Mouse (Mus musculus) MEL (cell line): ENCODE results near the gene Ncor1. TPM values are rescaled to one million over a fixed set of nuclear protein-coding genes. Genes with fewer than 3 reads are reported as not detected.

Experiments
- DNase-seq: peaks from one replicate; pipeline ENCODE4 v3.0.0; 2011; ENCODE audit warnings: low read depth, low spot score
- H3K27ac ChIP-seq: 2 replicates; pipeline ENCODE4 v1.5.1; 2012; ENCODE audit warnings: low read depth, mild to moderate bottlenecking, control low read depth, low read length, moderate library complexity; ENCODE audit not compliant: control insufficient read depth
- H3K27me3 ChIP-seq, 2 experiments: fragments of 150-350 bp in 1 of 2; sonication (generic) in 1 of 2; 2 replicates each; pipeline ENCODE4 v1.6.1; 2012; ENCODE audit warnings: low read length in 2 of 2, mild to moderate bottlenecking in 2 of 2, improper control_type of control experiment in 1 of 2, moderate library complexity in 1 of 2; ENCODE audit not compliant: insufficient read depth in 2 of 2, control insufficient read depth in 1 of 2
- H3K36me3 ChIP-seq, 2 experiments: 2 replicates each; pipeline ENCODE4 v1.6.1; 2012 to 2014; ENCODE audit warnings: low read length in 2 of 2, improper control_type of control experiment in 1 of 2, inconsistent platforms in 1 of 2, mild to moderate bottlenecking in 1 of 2; ENCODE audit not compliant: insufficient read depth in 2 of 2, control insufficient read depth in 1 of 2
- H3K4me1 ChIP-seq, 2 experiments: fragments of 150-350 bp in 1 of 2; sonication (generic) in 1 of 2; 2 replicates each; pipeline ENCODE4 v1.6.1; 2012; ENCODE audit warnings: low read length in 2 of 2, improper control_type of control experiment in 1 of 2, mild to moderate bottlenecking in 1 of 2; ENCODE audit not compliant: insufficient read depth in 2 of 2, control insufficient read depth in 1 of 2
- H3K4me3 ChIP-seq, 2 experiments: fragments of 150-350 bp in 1 of 2; sonication (generic) in 1 of 2; 2 replicates each; pipeline ENCODE4 v1.5.1; 2012; ENCODE audit warnings: low read depth in 2 of 2, low read length in 2 of 2, mild to moderate bottlenecking in 2 of 2, moderate library complexity in 2 of 2, control low read depth in 1 of 2, improper control_type of control experiment in 1 of 2; ENCODE audit not compliant: control insufficient read depth in 1 of 2, insufficient read depth in 1 of 2
- H3K79me2 ChIP-seq: 2 replicates; pipeline ENCODE4 v1.6.1; 2012; ENCODE audit warnings: mild to moderate bottlenecking, low read length, moderate library complexity; ENCODE audit not compliant: control insufficient read depth, poor library complexity, insufficient read depth
- H3K9ac ChIP-seq: 2 replicates; pipeline ENCODE4 v1.6.1; 2012; ENCODE audit warnings: low read depth, mild to moderate bottlenecking, control low read depth, low read length, moderate library complexity; ENCODE audit not compliant: control insufficient read depth, poor library complexity, severe bottlenecking
- H3K9me3 ChIP-seq: fragments of 150-350 bp; sonication (generic); replicated peaks from 2 replicates; pipeline ENCODE4 v1.6.1; 2012; ENCODE audit warnings: mild to moderate bottlenecking, low read length, improper control_type of control experiment, moderate library complexity; ENCODE audit not compliant: insufficient read depth
- BHLHE40 ChIP-seq: IDR thresholded peaks from 2 replicates; pipeline ENCODE4 v1.6.1; 2012; ENCODE audit warnings: low read depth, mild to moderate bottlenecking, inconsistent platforms, low read length, improper control_type of control experiment, borderline replicate concordance
- CHD2 ChIP-seq: IDR thresholded peaks from 2 replicates; pipeline ENCODE4 v1.6.1; 2011; ENCODE audit warnings: low read length, improper control_type of control experiment
- E2F4 ChIP-seq: IDR thresholded peaks from 2 replicates; pipeline ENCODE4 v1.6.1; 2011; ENCODE audit warnings: low read depth, low read length, improper control_type of control experiment, borderline replicate concordance
- EP300 ChIP-seq, 2 experiments: IDR thresholded peaks; 2 replicates each; pipeline ENCODE4 v1.6.1; 2011; ENCODE audit warnings: improper control_type of control experiment in 2 of 2, low read length in 2 of 2, low read depth in 1 of 2, mild to moderate bottlenecking in 1 of 2
- ETS1 ChIP-seq: IDR thresholded peaks from 2 replicates; pipeline ENCODE4 v1.6.1; 2012; ENCODE audit warnings: low read depth, mild to moderate bottlenecking, inconsistent platforms, low read length, improper control_type of control experiment, moderate library complexity
- GABPA ChIP-seq: IDR thresholded peaks from 2 replicates; pipeline ENCODE4 v1.6.1; 2012; ENCODE audit warnings: low read depth, mild to moderate bottlenecking, inconsistent platforms, low read length, improper control_type of control experiment, moderate library complexity
- GATA1 ChIP-seq: IDR thresholded peaks from 2 replicates; pipeline ENCODE4 v1.6.1; 2011; ENCODE audit warnings: low read depth, low read length, improper control_type of control experiment
- JUND ChIP-seq: IDR thresholded peaks from 2 replicates; pipeline ENCODE4 v1.6.1; 2011; ENCODE audit warnings: low read depth, mild to moderate bottlenecking, improper control_type of control experiment, low read length
- MAFK ChIP-seq: IDR thresholded peaks from 2 replicates; pipeline ENCODE4 v1.6.1; 2011; ENCODE audit warnings: low read depth, mild to moderate bottlenecking, low read length, improper control_type of control experiment, borderline replicate concordance
- MAX ChIP-seq: IDR thresholded peaks from 2 replicates; pipeline ENCODE4 v1.6.1; 2011; ENCODE audit warnings: low read length, improper control_type of control experiment
- MYC ChIP-seq: IDR thresholded peaks from 2 replicates; pipeline ENCODE4 v1.6.1; 2011; ENCODE audit warnings: low read depth, mild to moderate bottlenecking, low read length, improper control_type of control experiment, moderate library complexity
- NELFE ChIP-seq: IDR thresholded peaks from 2 replicates; pipeline ENCODE4 v1.6.1; 2011; ENCODE audit warnings: low read depth, low read length, improper control_type of control experiment
- NRF1 ChIP-seq: IDR thresholded peaks from 2 replicates; pipeline ENCODE4 v1.6.1; 2014; ENCODE audit warnings: low read depth, mild to moderate bottlenecking, inconsistent platforms, low read length, improper control_type of control experiment, moderate library complexity; ENCODE audit not compliant: poor library complexity, insufficient read depth, severe bottlenecking
- POLR2A ChIP-seq, 2 experiments: IDR thresholded peaks; 2 replicates each; pipeline ENCODE4 v1.6.1; 2011 to 2012; ENCODE audit warnings: low read length in 2 of 2, mild to moderate bottlenecking in 2 of 2, control low read depth in 1 of 2, improper control_type of control experiment in 1 of 2, low read depth in 1 of 2, moderate library complexity in 1 of 2; ENCODE audit not compliant: control insufficient read depth in 1 of 2, insufficient read depth in 1 of 2, poor library complexity in 1 of 2
- POLR2AphosphoS5 ChIP-seq: IDR thresholded peaks from 2 replicates; pipeline ENCODE4 v1.6.1; 2012; ENCODE audit warnings: low read depth, borderline replicate concordance, mild to moderate bottlenecking, inconsistent platforms, low read length, moderate library complexity, mixed read lengths
- SIN3A ChIP-seq: IDR thresholded peaks from 2 replicates; pipeline ENCODE4 v1.6.1; 2012; ENCODE audit warnings: low read length, improper control_type of control experiment, inconsistent platforms
- SMC3 ChIP-seq: IDR thresholded peaks from 2 replicates; pipeline ENCODE4 v1.6.1; 2011; ENCODE audit warnings: low read depth, low read length, improper control_type of control experiment
- TAL1 ChIP-seq: IDR thresholded peaks from 2 replicates; pipeline ENCODE4 v1.6.1; 2012; ENCODE audit warnings: mild to moderate bottlenecking, inconsistent platforms, low read length, moderate library complexity, mixed read lengths
- TCF12 ChIP-seq: IDR thresholded peaks from 2 replicates; pipeline ENCODE4 v1.6.1; 2014; ENCODE audit warnings: low read depth, mild to moderate bottlenecking, inconsistent platforms, low read length, improper control_type of control experiment, moderate library complexity
- UBTF ChIP-seq: IDR thresholded peaks from 2 replicates; pipeline ENCODE4 v1.6.1; 2012; ENCODE audit warnings: low read depth, mild to moderate bottlenecking, inconsistent platforms, low read length, improper control_type of control experiment, moderate library complexity, borderline replicate concordance; ENCODE audit not compliant: insufficient read depth
- USF1 ChIP-seq: IDR thresholded peaks from 2 replicates; pipeline ENCODE4 v1.6.1; 2014; ENCODE audit warnings: low read depth, mild to moderate bottlenecking, inconsistent platforms, low read length, improper control_type of control experiment, moderate library complexity
- ZC3H11A ChIP-seq: IDR thresholded peaks from 2 replicates; pipeline ENCODE4 v1.6.1; 2012; ENCODE audit warnings: low read depth, mild to moderate bottlenecking, inconsistent platforms, low read length, improper control_type of control experiment
- ZMIZ1 ChIP-seq: IDR thresholded peaks from 2 replicates; pipeline ENCODE4 v1.6.1; 2012; ENCODE audit warnings: low read depth, mild to moderate bottlenecking, inconsistent platforms, low read length, improper control_type of control experiment, moderate library complexity
- ZNF384 ChIP-seq: IDR thresholded peaks from 2 replicates; pipeline ENCODE4 v1.6.1; 2012; ENCODE audit warnings: low read depth, mild to moderate bottlenecking, inconsistent platforms, low read length, improper control_type of control experiment
- polyA plus RNA-seq, 2 experiments: library from polyadenylated mRNA; stranded (reverse) in 1 of 2; unstranded in 1 of 2; fragments of >175 nt in 1 of 2; fragments of >200 nt in 1 of 2; gene quantifications; 2 replicates each; pipeline versions ENCODE4 v1.2.1 to v1.2.4; 2012; ENCODE audit warnings: low replicate concordance in 2 of 2, low read depth in 1 of 2; ENCODE audit not compliant: insufficient read length in 2 of 2, insufficient read depth in 1 of 2, missing spikeins in 1 of 2
- total RNA-seq: library from RNA; depleted of rRNA; stranded (reverse); fragments of 300-350 nt; gene quantifications from 2 replicates; pipeline ENCODE4 v1.2.3, GENCODE M21; 2012

Gene Ncor1
- total and polyA plus RNA-seq, 3 experiments = 71.8 to 250 (median 188) TPM

- Histone ChIP-seq H3K9me3 (no peaks in the 10 kb centered on the region), H3K36me3 (peaks cover 0 to 4% of the 10 kb centered on the region in 2 experiments; a peak in 2 of 4 replicates), H3K27ac (no peak overlapping the region), H3K27me3 (no peaks in the 10 kb centered on the region), H3K9ac (no peak overlapping the region), H3K4me1 (peaks cover 0 to 5% of the 10 kb centered on the region in 2 experiments; a peak in 2 of 4 replicates), H3K4me3 (no peak overlapping the region), H3K79me2 (no peaks in the 10 kb centered on the region)
- no peak for DNase-seq
- TF ChIP-seq ETS1 (no peak), POLR2AphosphoS5 (no peak), NRF1 (no peak), MAX (no peak), GABPA (no peak), SMC3 (no peak), TAL1 (no peak), ZNF384 (no peak), NELFE (no peak), ZC3H11A (no peak), EP300 (IDR thresholded peaks at IDR 0.05; ENCODE audit: low read depth in 1 of 2, low read length in 2 of 2) (no peak), MYC (no peak), SIN3A (no peak)
These were observed 29.4 kb upstream of the Ncor1 start for GRCm38 (mm10) chr11:62487540-62488350.

- no peaks in the 10 kb centered on the region for H3K27me3 ChIP-seq
- H3K9ac ChIP-seq = no peak overlapping the region
- no peak for DNase-seq
- H3K4me3 ChIP-seq = no peak overlapping the region
- H3K4me1 ChIP-seq = peaks cover 0 to 5% of the 10 kb centered on the region in 2 experiments; a peak in 2 of 4 replicates
- no peaks in the 10 kb centered on the region for H3K9me3 ChIP-seq
- no peak for TF ChIP-seq UBTF
- no peak for TF ChIP-seq E2F4
- no peak for TF ChIP-seq POLR2A (IDR thresholded peaks at IDR 0.05; ENCODE audit: control insufficient read depth in 1 of 2, insufficient read depth in 1 of 2, low read depth in 1 of 2, low read length in 2 of 2, poor library complexity in 1 of 2)
- peak; percentile 35; the same call in 1 of the 2 replicates for TF ChIP-seq GATA1
- no peak for TF ChIP-seq POLR2AphosphoS5
- TF ChIP-seq MAFK = no peak
- TF ChIP-seq EP300 (IDR thresholded peaks at IDR 0.05; ENCODE audit: low read depth in 1 of 2, low read length in 2 of 2) = peak in 1 of 2 experiments; percentile 45; a peak in 2 of 4 replicates
- no peak for TF ChIP-seq MAX
- TF ChIP-seq JUND = no peak
- TF ChIP-seq CHD2 = no peak
- no peak for TF ChIP-seq BHLHE40
- TF ChIP-seq TCF12 = peak; percentile 39; the same call in 1 of the 2 replicates
- TF ChIP-seq ZMIZ1 = no peak
- no peak for TF ChIP-seq SIN3A
- peak; percentile 76 for TF ChIP-seq ZNF384
- no peak for TF ChIP-seq USF1
- H3K79me2 ChIP-seq = no peaks in the 10 kb centered on the region
- peaks cover 0 to 4% of the 10 kb centered on the region in 2 experiments; a peak in 2 of 4 replicates for H3K36me3 ChIP-seq
- no peak overlapping the region for H3K27ac ChIP-seq
These were observed 28.6 kb upstream of the Ncor1 start for GRCm38 (mm10) chr11:62486949-62487348.
